Mouse (Mus musculus) testis, adult 2 months (tissue): ENCODE measurements around the gene Hist1h4b. TPM values are rescaled to one million over a fixed set of nuclear protein-coding genes. Genes with fewer than 3 reads are reported as not detected.
"Not testable (repeated sequence)": the region's sequence is repeated elsewhere in the genome, so short reads cannot be mapped to it uniquely, and the experiment has no call there.

ENCODE experiments used
- H3K27ac ChIP-seq: fragments of 200-500 bp; 2 replicates; pipeline ENCODE4 v1.5.1; 2012; ENCODE audit warnings: low read depth, low read length; ENCODE audit not compliant: control insufficient read depth, insufficient read depth
- H3K27me3 ChIP-seq: fragments of 200-500 bp; 2 replicates; pipeline ENCODE4 v1.6.1; 2012; ENCODE audit warnings: mild to moderate bottlenecking, low read length, moderate library complexity; ENCODE audit not compliant: control insufficient read depth, insufficient read depth
- H3K36me3 ChIP-seq: fragments of 200-500 bp; 2 replicates; pipeline ENCODE4 v1.6.1; 2012; ENCODE audit warnings: mild to moderate bottlenecking, low read length; ENCODE audit not compliant: control insufficient read depth, insufficient read depth
- H3K4me1 ChIP-seq: fragments of 200-500 bp; 2 replicates; pipeline ENCODE4 v1.6.1; 2012; ENCODE audit warnings: low read length; ENCODE audit not compliant: control insufficient read depth, insufficient read depth
- H3K4me3 ChIP-seq: fragments of 200-500 bp; 2 replicates; pipeline ENCODE4 v1.5.1; 2012; ENCODE audit warnings: low read depth, mild to moderate bottlenecking, low read length, moderate library complexity, mixed read lengths; ENCODE audit not compliant: control insufficient read depth
- CTCF ChIP-seq: fragments of 200-500 bp; IDR thresholded peaks from 2 replicates; pipeline ENCODE4 v1.5.1; 2012; ENCODE audit warnings: low read depth, mild to moderate bottlenecking, inconsistent platforms, low read length, moderate library complexity; ENCODE audit not compliant: control insufficient read depth, insufficient read depth, insufficient replicate concordance
- POLR2A ChIP-seq: fragments of 200-500 bp; IDR thresholded peaks from 2 replicates; pipeline ENCODE4 v1.6.1; 2012; ENCODE audit warnings: low read depth, mild to moderate bottlenecking, inconsistent platforms, low read length, moderate library complexity; ENCODE audit not compliant: control insufficient read depth
- polyA plus RNA-seq: library from polyadenylated mRNA; depleted of rRNA; stranded (reverse); fragments of >200 nt; gene quantifications from 2 replicates; pipeline ENCODE4 v1.2.3, GENCODE M21; 2012

Hist1h4b gene
- polyA plus RNA-seq, 1 experiment = 2.5 TPM

GRCm38 (mm10) chr13:23743963-23744362 lies 12.8 kb upstream of the Hist1h4b start:
- Histone ChIP-seq H3K27me3 (no peaks in the 10 kb centered on the region), H3K4me3 (no peak overlapping the region), H3K27ac (no peak overlapping the region), H3K4me1 (peaks cover 9% of the 10 kb centered on the region), H3K36me3 (no peaks in the 10 kb centered on the region)
- TF ChIP-seq CTCF (no peak), POLR2A (no peak)

GRCm38 (mm10) chr13:23744421-23745380 lies 12.1 kb upstream of the Hist1h4b start:
- H3K36me3 ChIP-seq = no peaks in the 10 kb centered on the region
- H3K27ac ChIP-seq = no peak overlapping the region; the same call in 1 of the 2 replicates
- H3K4me3 ChIP-seq = peak overlapping the region; percentile 27; the same call in 1 of the 2 replicates
- peaks cover 6% of the 10 kb centered on the region for H3K4me1 ChIP-seq
- H3K27me3 ChIP-seq = no peaks in the 10 kb centered on the region
- no peak for TF ChIP-seq POLR2A

GRCm38 (mm10) chr13:23745381-23746161 lies 11.2 kb upstream of the Hist1h4b start, which contains the start of gene Hist1h3c:
Gene Hist1h3c (minus strand): TSS chr13:23745602.
- Histone ChIP-seq H3K27me3 (no peaks in the 10 kb centered on the region), H3K4me1 (peaks cover 6% of the 10 kb centered on the region), H3K36me3 (no peaks in the 10 kb centered on the region), H3K4me3 (peak within 1 kb of the TSS; percentile 37), H3K27ac (peak within 1 kb of the TSS; percentile 58)
- TF ChIP-seq CTCF (no peak), POLR2A (no peak)

GRCm38 (mm10) chr13:23746201-23747080 lies 10.4 kb upstream of the Hist1h4b start, which contains the start of gene Hist1h2bb:
Gene Hist1h2bb (plus strand): TSS chr13:23746734.
- H3K27ac ChIP-seq = peak within 1 kb of the TSS; percentile 65
- peak within 1 kb of the TSS; percentile 37 for H3K4me3 ChIP-seq
- H3K27me3 ChIP-seq, H3K36me3 ChIP-seq, H3K4me1 ChIP-seq: not testable (repeated sequence)

- Histone ChIP-seq H3K36me3 (no peaks in the 10 kb centered on the region), H3K4me3 (no peak overlapping the region), H3K27me3 (no peaks in the 10 kb centered on the region), H3K27ac (peak overlapping the region; percentile 65; the same call in 1 of the 2 replicates), H3K4me1 (peaks cover 6% of the 10 kb centered on the region)
- TF ChIP-seq POLR2A = no peak
- TF ChIP-seq CTCF = no peak
Measured at GRCm38 (mm10) chr13:23747081-23747891, 9.5 kb upstream of the Hist1h4b start.

- Histone ChIP-seq H3K27ac (no peak overlapping the region), H3K4me3 (no peak overlapping the region)
Measured at GRCm38 (mm10) chr13:23747892-23748288, 8.9 kb upstream of the Hist1h4b start.

More at GRCm38 (mm10) chr13:23747892-23748288, 8.9 kb upstream of the Hist1h4b start:
- H3K4me1 ChIP-seq = peaks cover 7% of the 10 kb centered on the region
- no peaks in the 10 kb centered on the region for H3K36me3 ChIP-seq
- TF ChIP-seq POLR2A (no peak), CTCF (no peak)
- H3K27me3 ChIP-seq = no peaks in the 10 kb centered on the region
